Mouse (Mus musculus): ENCODE measurements around the gene Atn1.
"Not testable (repeated sequence)": the region's sequence is repeated elsewhere in the genome, so short reads cannot be mapped to it uniquely, and the experiment has no call there.

The Atn1 gene

GRCm38 (mm10) chr6:124755831-124756595, at the start of gene Atn1, which contains the start of gene Gm45234:
Atn1 (minus strand) TSS chr6:124756524.
Gm45234 (minus strand) TSS chr6:124756021.
- peak; percentile 76 to 78 for DNase-seq

- DNase-seq, result peak; percentile 92 to 93
Observed at GRCm38 (mm10) chr6:124805341-124806321, 49.3 kb upstream of the Atn1 start.

GRCm38 (mm10) chr6:124804341-124804740, 48.0 kb upstream of the Atn1 start:
- DNase-seq, result peak in 1 of 2 experiments; percentile 0

GRCm38 (mm10) chr6:124803691-124804090, 47.4 kb upstream of the Atn1 start:
- DNase-seq, result not testable (repeated sequence)

GRCm38 (mm10) chr6:124803061-124803460, 46.7 kb upstream of the Atn1 start:
- DNase-seq, result peak in 1 of 2 experiments; percentile 0

GRCm38 (mm10) chr6:124802400-124802799, 46.1 kb upstream of the Atn1 start:
- DNase-seq, result not testable (repeated sequence)

GRCm38 (mm10) chr6:124796200-124796599, 39.9 kb upstream of the Atn1 start:
- DNase-seq, result no peak

GRCm38 (mm10) chr6:124795781-124796180, 39.5 kb upstream of the Atn1 start:
- no peak for DNase-seq

- no peak for DNase-seq
Observed at GRCm38 (mm10) chr6:124791911-124792310, 35.6 kb upstream of the Atn1 start.

GRCm38 (mm10) chr6:124790121-124790520, 33.8 kb upstream of the Atn1 start:
- no peak for DNase-seq

- DNase-seq, result peak in 1 of 2 experiments; percentile 1
Observed at GRCm38 (mm10) chr6:124789519-124789918, 33.2 kb upstream of the Atn1 start.

GRCm38 (mm10) chr6:124787722-124788121, 31.4 kb upstream of the Atn1 start:
- DNase-seq, result peak; percentile 41 to 47

GRCm38 (mm10) chr6:124786756-124787420, 30.6 kb upstream of the Atn1 start:
- DNase-seq, result peak; percentile 85 to 89

GRCm38 (mm10) chr6:124782436-124782835, 26.1 kb upstream of the Atn1 start:
- DNase-seq, result peak; percentile 6 to 9

GRCm38 (mm10) chr6:124780917-124781316, 24.6 kb upstream of the Atn1 start:
- DNase-seq, result peak in 1 of 2 experiments; percentile 0

- no peak for DNase-seq
Observed at GRCm38 (mm10) chr6:124779984-124780416, 23.7 kb upstream of the Atn1 start.

- peak; percentile 29 to 40 for DNase-seq
Observed at GRCm38 (mm10) chr6:124779222-124779983, 23.1 kb upstream of the Atn1 start, which contains the start of gene Lrrc23. Lrrc23 (minus strand) TSS chr6:124779727.

- peak; percentile 56 to 62 for DNase-seq
Observed at GRCm38 (mm10) chr6:124770511-124770910, 14.2 kb upstream of the Atn1 start.

GRCm38 (mm10) chr6:124770013-124770412, 13.7 kb upstream of the Atn1 start:
- peak; percentile 43 to 54 for DNase-seq

- DNase-seq, result peak; percentile 83 to 84
Observed at GRCm38 (mm10) chr6:124769101-124769765, 12.9 kb upstream of the Atn1 start, which contains the start of gene Eno2. Eno2 (minus strand) TSS chr6:124769673.

- no peak for DNase-seq
Observed at GRCm38 (mm10) chr6:124768704-124769044, 12.3 kb upstream of the Atn1 start.

Data from cerebellum, adult 18-20 months (tissue).